Mouse (Mus musculus): Measurements from ENCODE around the gene Btbd2.

DNA sequence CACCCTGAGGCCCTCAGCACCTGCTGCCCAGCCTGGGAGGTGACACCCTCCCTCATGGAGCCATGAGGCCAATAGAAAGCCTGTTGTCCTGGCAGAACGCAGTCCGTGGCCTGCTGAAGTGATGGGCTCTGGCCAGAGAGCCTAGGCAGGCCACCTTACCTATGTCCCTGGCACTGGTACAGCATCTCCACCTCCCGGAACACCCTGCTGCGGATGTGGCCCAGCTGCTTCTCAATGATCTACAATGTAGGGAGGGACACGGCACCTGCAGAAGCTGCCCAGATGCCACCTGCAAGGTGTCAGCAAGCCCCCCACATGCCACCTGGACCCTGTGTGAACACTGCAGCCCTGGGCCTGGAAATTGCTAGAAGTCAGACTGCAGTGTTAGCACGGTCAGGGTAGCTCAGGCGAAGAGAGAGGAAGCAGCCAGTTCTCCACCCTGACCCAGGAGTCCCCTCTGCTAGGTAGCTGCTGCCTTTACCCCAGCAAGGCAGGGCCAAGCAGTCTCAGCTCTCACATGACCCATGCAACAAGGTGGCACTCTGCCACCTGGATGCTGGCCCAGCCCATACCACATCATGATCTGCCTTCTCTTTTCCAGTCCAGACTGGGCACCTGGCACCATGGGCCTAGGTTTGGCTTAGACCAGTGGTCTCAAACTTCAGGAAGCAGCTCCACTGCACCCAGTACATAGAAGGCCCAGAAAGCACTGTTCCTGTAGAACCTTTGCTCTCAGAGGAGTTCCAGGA lies 13.0 kb upstream of the Btbd2 start:
- TF ChIP-seq CTCF (IDR thresholded peaks at IDR 0.05; ENCODE audit: control insufficient read depth, insufficient read depth, low read length) = no peak
- TF ChIP-seq POLR2A (IDR thresholded peaks at IDR 0.05; ENCODE audit: borderline replicate concordance, control insufficient read depth, low read depth, low read length) = no peak

Data from bone marrow, adult 2 months (tissue).